Mouse (Mus musculus) cerebellum, adult 2 months (tissue): ENCODE data around the gene Stxbp4.

ENCODE experiments used
- CTCF ChIP-seq: fragments of 200-500 bp; IDR thresholded peaks from 2 replicates; pipeline ENCODE4 v1.5.1; 2011; ENCODE audit warnings: low read depth, mild to moderate bottlenecking, control low read depth, low read length, moderate library complexity, borderline replicate concordance; ENCODE audit not compliant: insufficient read depth
- POLR2A ChIP-seq: fragments of 200-500 bp; IDR thresholded peaks from 2 replicates; pipeline ENCODE4 v1.6.1; 2011; ENCODE audit warnings: low read length, control low read depth, borderline replicate concordance; ENCODE audit not compliant: insufficient read depth

GRCm38 (mm10) chr11:90627751-90628150 is 10.1 kb downstream of the Stxbp4 start:
- TF ChIP-seq POLR2A (no peak), CTCF (no peak)
